Mouse (Mus musculus) stomach, postnatal 0 days (tissue): Measurements from ENCODE around the gene Olfr212. TPM values are rescaled to one million over a fixed set of nuclear protein-coding genes. Genes with fewer than 3 reads are reported as not detected.
"Not testable (repeated sequence)": the region's sequence is repeated elsewhere in the genome, so short reads cannot be mapped to it uniquely, and the experiment has no call there.

Experiments used
- ATAC-seq: fragments of 200-750 bp; cut with Nextera tagmentation; 2 replicates; pipeline ENCODE4 v1.8.0; 2017; ENCODE audit not compliant: low FRiP score, low TSS enrichment
- DNase-seq: peaks from one replicate; pipeline ENCODE4 v3.0.0-alpha.2; 2016; ENCODE audit warnings: low spot score
- H3K27ac ChIP-seq: fragments of 300-500 bp; sonication (generic); replicated peaks from 2 replicates; pipeline ENCODE4 v1.5.1; 2014; ENCODE audit warnings: mild to moderate bottlenecking, control low read depth
- H3K27me3 ChIP-seq: fragments of 300-500 bp; sonication (generic); 2 replicates; pipeline ENCODE4 v1.6.1; 2014; ENCODE audit warnings: low read length; ENCODE audit not compliant: control insufficient read depth, insufficient read depth
- H3K36me3 ChIP-seq: fragments of 300-500 bp; sonication (generic); 2 replicates; pipeline ENCODE4 v1.6.1; 2014; ENCODE audit warnings: low read length, mixed read lengths; ENCODE audit not compliant: control insufficient read depth, insufficient read depth
- H3K4me1 ChIP-seq: fragments of 300-500 bp; sonication (generic); replicated peaks from 2 replicates; pipeline ENCODE4 v1.6.1; 2014; ENCODE audit warnings: antibody characterized with exemption; ENCODE audit not compliant: control insufficient read depth, insufficient read depth
- H3K4me2 ChIP-seq: fragments of 300-500 bp; sonication (generic); replicated peaks from 2 replicates; pipeline ENCODE4 v1.6.1; 2014; ENCODE audit warnings: low read depth, mild to moderate bottlenecking, control low read depth, moderate library complexity
- H3K4me3 ChIP-seq: fragments of 300-500 bp; sonication (generic); 2 replicates; pipeline ENCODE4 v1.5.1; 2014; ENCODE audit warnings: low read depth, low read length, control low read depth
- H3K9ac ChIP-seq: fragments of 300-500 bp; sonication (generic); 2 replicates; pipeline ENCODE4 v1.6.1; 2014; ENCODE audit warnings: mild to moderate bottlenecking, low read length, control low read depth, mixed read lengths
- H3K9me3 ChIP-seq: fragments of 300-500 bp; sonication (generic); 2 replicates; pipeline ENCODE4 v1.6.1; 2016; ENCODE audit warnings: low read length; ENCODE audit not compliant: control insufficient read depth
- CTCF ChIP-seq: IDR thresholded peaks from 2 replicates; pipeline ENCODE4 v1.5.1; 2016; ENCODE audit warnings: antibody characterized with exemption, low read depth, mild to moderate bottlenecking, moderate library complexity
- EP300 ChIP-seq: optimal IDR thresholded peaks from 2 replicates; pipeline ENCODE3; 2016; ENCODE audit warnings: antibody characterized with exemption
- WGBS: fragments of 180-500 bp; shearing (Covaris S2); extraction: QIAGEN DNeasy Blood & Tissue Kit; methylation state at CpG from one replicate; pipeline ENCODE4 v1.1.7; 2014; 5-methylcytosine and 5-hydroxymethylcytosine counted together
- polyA plus RNA-seq: library from polyadenylated mRNA; unstranded; fragments of >200 nt; fragmentation: Nextera tagmentation; extraction: Ambion mirVana; gene quantifications from 2 replicates; pipeline ENCODE4 v1.2.1, GENCODE M21; 2015

Gene Olfr212
- polyA plus RNA-seq, 1 experiment from 2014 or later, result not detected

- H3K9me3 ChIP-seq, result no peaks in the 10 kb centered on the region
- H3K4me2 ChIP-seq, result no peak overlapping the region
- H3K27me3 ChIP-seq, result no peaks in the 10 kb centered on the region
- DNase-seq (no peak), ATAC-seq (no peak)
- H3K36me3 ChIP-seq, result no peaks in the 10 kb centered on the region
- H3K4me1 ChIP-seq, result no peaks in the 10 kb centered on the region
- no peak for TF ChIP-seq EP300
- H3K27ac ChIP-seq, result no peak overlapping the region
- WGBS, result 88% methylated on average over 2 of the region's 2 CpGs
- no peak overlapping the region for H3K9ac ChIP-seq
- H3K4me3 ChIP-seq, result no peak overlapping the region
These were observed 36.2 kb downstream of the Olfr212 start for GRCm38 (mm10) chr6:116542500-116542899.

GRCm38 (mm10) chr6:116550841-116551240, 44.5 kb downstream of the Olfr212 start, which contains the start of gene Gm5580:
Gene Gm5580 (plus strand): TSS chr6:116551141.
- H3K4me3 ChIP-seq, H3K27ac ChIP-seq, H3K9me3 ChIP-seq, H3K27me3 ChIP-seq, H3K9ac ChIP-seq, H3K36me3 ChIP-seq, DNase-seq, H3K4me1 ChIP-seq, ATAC-seq, H3K4me2 ChIP-seq: not testable (repeated sequence)
- 93% methylated on average over 11 of the region's 11 CpGs for WGBS

- DNase-seq (no peak), ATAC-seq (no peak)
- TF ChIP-seq CTCF (no peak), EP300 (no peak)
- Histone ChIP-seq H3K9me3 (no peaks in the 10 kb centered on the region), H3K4me1 (no peaks in the 10 kb centered on the region), H3K4me3 (no peak within 1 kb of the TSS), H3K4me2 (no peak within 1 kb of the TSS), H3K36me3 (no peaks in the 10 kb centered on the region), H3K27me3 (no peaks in the 10 kb centered on the region), H3K9ac (no peak within 1 kb of the TSS), H3K27ac (no peak within 1 kb of the TSS)
- WGBS, result 67% methylated on average over 1 of the region's 1 CpGs
These were observed 47.6 kb downstream of the Olfr212 start, which contains the start of gene Olfr214 for GRCm38 (mm10) chr6:116553935-116554334. Gene Olfr214 (plus strand): TSS chr6:116554235.

GRCm38 (mm10) chr6:116554952-116555351, 48.6 kb downstream of the Olfr212 start:
- 60% methylated on average over 3 of the region's 3 CpGs for WGBS
- Histone ChIP-seq H3K4me1 (no peaks in the 10 kb centered on the region), H3K27ac (no peak overlapping the region), H3K9me3 (no peaks in the 10 kb centered on the region), H3K9ac (no peak overlapping the region), H3K4me3 (no peak overlapping the region), H3K4me2 (no peak overlapping the region), H3K27me3 (no peaks in the 10 kb centered on the region), H3K36me3 (no peaks in the 10 kb centered on the region)
- TF ChIP-seq EP300 (no peak), CTCF (no peak)
- ATAC-seq (no peak), DNase-seq (no peak)

Other genes starting within 250 kb of the Olfr212 start
- gene Zfand4, start 242.3 kb upstream of the Olfr212 start, polyA plus RNA-seq, result 2.1 and 2.8 TPM in 2 replicates
- 24.0 and 26.4 TPM in 2 replicates for gene March8, start 168.5 kb upstream of the Olfr212 start, polyA plus RNA-seq
- gene Alox5, start 45.3 kb upstream of the Olfr212 start, polyA plus RNA-seq, result 0.45 and 1.3 TPM in 2 replicates
- gene Olfr211, start 17.4 kb upstream of the Olfr212 start, polyA plus RNA-seq, result not detected in 2 replicates
- not detected in 2 replicates for gene Olfr213, start 31.9 kb downstream of the Olfr212 start, polyA plus RNA-seq
- 0.36 TPM in 2 replicates for gene Gm5580, start 44.6 kb downstream of the Olfr212 start, polyA plus RNA-seq
- not detected in 2 replicates for gene Olfr214, start 47.7 kb downstream of the Olfr212 start, polyA plus RNA-seq
- not detected in 2 replicates for gene Olfr215, start 77.7 kb downstream of the Olfr212 start, polyA plus RNA-seq
- 52.4 and 54.4 TPM in 2 replicates for gene Zfp422, start 122.5 kb downstream of the Olfr212 start, polyA plus RNA-seq
- gene Depp1, start 144.1 kb downstream of the Olfr212 start, polyA plus RNA-seq, result 31.6 and 37.0 TPM in 2 replicates
- 4.1 and 5.6 TPM in 2 replicates for gene Rassf4, start 167.4 kb downstream of the Olfr212 start, polyA plus RNA-seq
- gene Tmem72, start 210.4 kb downstream of the Olfr212 start, polyA plus RNA-seq, result 0.05 and 0.08 TPM in 2 replicates